Mouse (Mus musculus) neutrophil, adult 5-6 weeks (primary cell): Measurements from ENCODE around the gene Ddhd1. TPM values are rescaled to one million over a fixed set of nuclear protein-coding genes. Genes with fewer than 3 reads are reported as not detected.

ENCODE experiments used
- ATAC-seq: fragments of 151-379, 151-347 bp; 2 replicates; pipeline ENCODE4 v1.8.0; 2017; ENCODE audit warnings: mild to moderate bottlenecking, moderate TSS enrichment; ENCODE audit not compliant: insufficient number of reproducible peaks, poor library complexity, low FRiP score, severe bottlenecking; ENCODE audit errors: extremely low read depth
- total RNA-seq: library from RNA; stranded (forward); fragments of 200-1000 nt; gene quantifications from 2 replicates; pipeline ENCODE4 v1.2.3, GENCODE M21; 2017

Ddhd1 gene
- total RNA-seq, result 48.8 and 60.3 TPM in 2 replicates

GRCm38 (mm10) chr14:45657641-45658611, at the start of gene Ddhd1:
Gene Ddhd1 (minus strand): TSS chr14:45658143.
- peak; percentile 73 for ATAC-seq

GRCm38 (mm10) chr14:45707176-45707910, 49.4 kb upstream of the Ddhd1 start:
- ATAC-seq, result no peak

- no peak for ATAC-seq
These were observed 42.2 kb upstream of the Ddhd1 start for GRCm38 (mm10) chr14:45700031-45700572.

GRCm38 (mm10) chr14:45698867-45699266, 40.9 kb upstream of the Ddhd1 start:
- no peak for ATAC-seq

- ATAC-seq, result no peak
These were observed 38.2 kb upstream of the Ddhd1 start for GRCm38 (mm10) chr14:45696098-45696497.

GRCm38 (mm10) chr14:45693891-45694290, 35.9 kb upstream of the Ddhd1 start:
- ATAC-seq, result no peak

GRCm38 (mm10) chr14:45690520-45691246, 32.7 kb upstream of the Ddhd1 start:
- no peak for ATAC-seq

- no peak for ATAC-seq
These were observed 27.4 kb upstream of the Ddhd1 start for GRCm38 (mm10) chr14:45685313-45685712.

- no peak for ATAC-seq
These were observed 18.8 kb upstream of the Ddhd1 start for GRCm38 (mm10) chr14:45676722-45677121.

- ATAC-seq, result no peak
These were observed 10.4 kb upstream of the Ddhd1 start for GRCm38 (mm10) chr14:45668325-45668724.

GRCm38 (mm10) chr14:45667231-45667630, 9.3 kb upstream of the Ddhd1 start:
- no peak for ATAC-seq

- no peak for ATAC-seq
These were observed 3.6 kb upstream of the Ddhd1 start for GRCm38 (mm10) chr14:45661575-45661974.

GRCm38 (mm10) chr14:45660315-45660714, 2.4 kb upstream of the Ddhd1 start:
- ATAC-seq, result no peak

- peak; percentile 17; the same call in 1 of the 2 replicates for ATAC-seq
These were observed 907 bp downstream of the Ddhd1 start for GRCm38 (mm10) chr14:45656831-45657640.

GRCm38 (mm10) chr14:45654876-45655416, 3.0 kb downstream of the Ddhd1 start:
- ATAC-seq, result no peak

- ATAC-seq, result no peak
These were observed 4.2 kb downstream of the Ddhd1 start for GRCm38 (mm10) chr14:45653756-45654155.

GRCm38 (mm10) chr14:45648999-45649818, 8.7 kb downstream of the Ddhd1 start:
- no peak for ATAC-seq
